Comparison of ENCODE assay signal across 17 mouse cellular contexts in genomic region chr1:136455756-136456585, GRCm38 (mm10). TPM values are rescaled to one million over a fixed set of nuclear protein-coding genes. Genes with fewer than 3 reads are reported as not detected.
DNase-seq lines count a peak whose midpoint lies in the region; ATAC-seq and TF ChIP-seq lines count a peak whose summit lies in the region.
"Had no signal": no experiment of that assay in that cellular context is flagged by ENCODE, and none has a peak within 500 bp of the region (broad histone marks: within the 10 kb centered on the region; RNA-seq: fewer than 3 reads in every experiment).

No protein-coding gene starts in this region.

- H3K9ac ChIP-seq in hindbrain, postnatal 0 days (replicated peaks; ENCODE audit: low read length): no peak overlapping the region
- no peak overlapping the region for H3K9ac ChIP-seq in hindbrain, embryonic 12.5 days
- H3K9ac ChIP-seq in midbrain, postnatal 0 days (replicated peaks; ENCODE audit: low read length, poor library complexity, severe bottlenecking): no peak overlapping the region
- no peak overlapping the region for H3K9ac ChIP-seq in midbrain, embryonic 16.5 days (ENCODE audit: low read depth, low read length)
- H3K9ac ChIP-seq: embryonic facial prominence, embryonic 13.5 days had no signal

- ATAC-seq in cerebellum, adult (ENCODE audit: insufficient number of reproducible peaks, low FRiP score, low TSS enrichment): no peak
- ATAC-seq in hindbrain, postnatal 0 days: peak; percentile 77
- no peak for ATAC-seq in hindbrain, embryonic 12.5 days (ENCODE audit: low FRiP score)
- ATAC-seq in midbrain, postnatal 0 days (ENCODE audit: low FRiP score): peak; percentile 23; the same call in 1 of the 2 replicates
- no peak for ATAC-seq in midbrain, embryonic 16.5 days
- ATAC-seq: intestine, embryonic 16.5 days had no signal

- no peaks in the 10 kb centered on the region for H3K9me3 ChIP-seq in hindbrain, postnatal 0 days (ENCODE audit: low read length)
- H3K9me3 ChIP-seq in hindbrain, embryonic 12.5 days (replicated peaks): no peaks in the 10 kb centered on the region
- no peaks in the 10 kb centered on the region for H3K9me3 ChIP-seq in midbrain, postnatal 0 days (ENCODE audit: low read length)
- no peaks in the 10 kb centered on the region for H3K9me3 ChIP-seq in midbrain, embryonic 16.5 days (replicated peaks; ENCODE audit: control insufficient read depth, low read length, poor library complexity, severe bottlenecking)
- H3K9me3 ChIP-seq: embryonic facial prominence, embryonic 13.5 days; limb, embryonic 10.5 days; liver, embryonic 15.5 days had no signal

- peak; percentile 19 for DNase-seq in cerebellum, adult 11-12 months
- DNase-seq in hindbrain, postnatal 0 days (ENCODE audit: low spot score): peak; percentile 74
- DNase-seq in midbrain, postnatal 0 days (ENCODE audit: low spot score): peak; percentile 53
- DNase-seq in testis, postnatal 14 days (ENCODE audit: low spot score): no peak
- DNase-seq: adrenal gland, postnatal 10 days; heart, adult 18-20 months; kidney, postnatal 36 days had no signal

- H3K27me3 ChIP-seq in hindbrain, postnatal 0 days (ENCODE audit: insufficient read depth, low read length): no peaks in the 10 kb centered on the region; the same call in 1 of the 2 replicates
- H3K27me3 ChIP-seq in hindbrain, embryonic 12.5 days: no peaks in the 10 kb centered on the region
- no peaks in the 10 kb centered on the region for H3K27me3 ChIP-seq in midbrain, postnatal 0 days (ENCODE audit: insufficient read depth, low read length)
- no peaks in the 10 kb centered on the region for H3K27me3 ChIP-seq in midbrain, embryonic 16.5 days (ENCODE audit: control insufficient read depth, insufficient read depth, low read depth, low read length)
- no peaks in the 10 kb centered on the region for H3K27me3 ChIP-seq in myocyte (ENCODE audit: control insufficient read depth, insufficient read depth, insufficient read length)
- H3K27me3 ChIP-seq: embryonic facial prominence, embryonic 13.5 days had no signal

- no peak overlapping the region for H3K4me2 ChIP-seq in hindbrain, postnatal 0 days (ENCODE audit: low read depth, low read length)
- no peak overlapping the region for H3K4me2 ChIP-seq in hindbrain, embryonic 12.5 days (replicated peaks)
- no peak overlapping the region for H3K4me2 ChIP-seq in midbrain, postnatal 0 days (ENCODE audit: low read depth, low read length, poor library complexity, severe bottlenecking)
- no peak overlapping the region for H3K4me2 ChIP-seq in midbrain, embryonic 16.5 days (ENCODE audit: low read length)
- peak overlapping the region; percentile 24 for H3K4me2 ChIP-seq in myocyte (ENCODE audit: low read depth)
- H3K4me2 ChIP-seq: embryonic facial prominence, embryonic 13.5 days; liver, embryonic 15.5 days had no signal

- no peak for TF ChIP-seq POLR2A in myocyte (IDR thresholded peaks at IDR 0.05; ENCODE audit: insufficient read length, low read depth)

- H3K4me1 ChIP-seq in hindbrain, postnatal 0 days (ENCODE audit: insufficient read depth, low read length): no peaks in the 10 kb centered on the region
- H3K4me1 ChIP-seq in hindbrain, embryonic 12.5 days: 0 out of 2 replicates have a peak, but pooled peaks cover 4% of the 10 kb centered on the region
- H3K4me1 ChIP-seq in midbrain, postnatal 0 days (ENCODE audit: insufficient read depth, low read length): no peaks in the 10 kb centered on the region
- H3K4me1 ChIP-seq in midbrain, embryonic 16.5 days (ENCODE audit: control insufficient read depth, insufficient read depth, low read length): no peaks in the 10 kb centered on the region
- H3K4me1 ChIP-seq: megakaryocyte, embryonic 14.5 days had no signal

- no peaks in the 10 kb centered on the region for H3K36me3 ChIP-seq in hindbrain, postnatal 0 days (ENCODE audit: insufficient read depth, low read length)
- H3K36me3 ChIP-seq in hindbrain, embryonic 12.5 days: no peaks in the 10 kb centered on the region
- no peaks in the 10 kb centered on the region for H3K36me3 ChIP-seq in midbrain, postnatal 0 days (ENCODE audit: insufficient read depth, low read length)
- H3K36me3 ChIP-seq in midbrain, embryonic 16.5 days (ENCODE audit: control insufficient read depth, insufficient read depth, low read length): no peaks in the 10 kb centered on the region
- no peaks in the 10 kb centered on the region for H3K36me3 ChIP-seq in myocyte (ENCODE audit: control insufficient read depth, insufficient read depth)
- H3K36me3 ChIP-seq: embryonic facial prominence, embryonic 13.5 days; limb, embryonic 10.5 days; liver, embryonic 15.5 days had no signal

- TF ChIP-seq CTCF in hindbrain, postnatal 0 days (IDR thresholded peaks at IDR 0.05; ENCODE audit: low read depth): peak; percentile 16; the same call in 1 of the 2 replicates
- no peak for TF ChIP-seq CTCF in midbrain, postnatal 0 days (IDR thresholded peaks at IDR 0.05)

- no peak overlapping the region; the same call in 1 of the 2 replicates for H3K27ac ChIP-seq in hindbrain, postnatal 0 days
- H3K27ac ChIP-seq in hindbrain, embryonic 12.5 days: no peak overlapping the region
- no peak overlapping the region for H3K27ac ChIP-seq in midbrain, postnatal 0 days (ENCODE audit: low read depth, low read length)
- H3K27ac ChIP-seq in midbrain, embryonic 16.5 days (ENCODE audit: low read length): no peak overlapping the region
- H3K27ac ChIP-seq: embryonic facial prominence, embryonic 13.5 days; limb, embryonic 10.5 days; liver, embryonic 15.5 days; stomach, postnatal 0 days had no signal

- no peak overlapping the region for H3ac ChIP-seq in myocyte (ENCODE audit: control insufficient read depth, insufficient read length)

- 62% methylated on average over 17 of the region's 17 CpGs for WGBS in hindbrain, postnatal 0 days
- 78% methylated on average over 17 of the region's 17 CpGs for WGBS in hindbrain, embryonic 12.5 days
- WGBS in midbrain, postnatal 0 days: 76% methylated on average over 17 of the region's 17 CpGs
- WGBS in midbrain, embryonic 16.5 days: 80% methylated on average over 17 of the region's 17 CpGs

- no peak overlapping the region for H3K4me3 ChIP-seq in hindbrain, postnatal 0 days (ENCODE audit: low read length)
- no peak overlapping the region for H3K4me3 ChIP-seq in hindbrain, embryonic 12.5 days
- no peak overlapping the region for H3K4me3 ChIP-seq in midbrain, postnatal 0 days (ENCODE audit: low read depth, low read length)
- H3K4me3 ChIP-seq in midbrain, embryonic 16.5 days (ENCODE audit: low read depth, low read length): no peak overlapping the region
- H3K4me3 ChIP-seq in myocyte: no peak overlapping the region
- H3K4me3 ChIP-seq: embryonic facial prominence, embryonic 13.5 days; limb, embryonic 10.5 days; liver, embryonic 15.5 days; megakaryocyte, embryonic 14.5 days had no signal

- no peaks in the 10 kb centered on the region for H3K79me2 ChIP-seq in myocyte (ENCODE audit: control insufficient read depth, insufficient read depth)

TF ChIP-seq in myocyte, 11 proteins besides CTCF, POLR2A, EP300 and RAD21:
- TF ChIP-seq MYOD1 (IDR thresholded peaks at IDR 0.05; ENCODE audit: control insufficient read depth in 1 of 3, insufficient read length in 2 of 3, low read depth in 2 of 3) (no peak), CEBPB (IDR thresholded peaks at IDR 0.05; ENCODE audit: insufficient read depth, poor library complexity, severe bottlenecking) (no peak), E2F4 (IDR thresholded peaks at IDR 0.05; ENCODE audit: insufficient read depth) (no peak), SRF (IDR thresholded peaks at IDR 0.05; ENCODE audit: control insufficient read depth, insufficient read length, low read depth) (no peak), USF1 (IDR thresholded peaks at IDR 0.05; ENCODE audit: low read depth) (no peak), POLR2AphosphoS2 (IDR thresholded peaks at IDR 0.05; ENCODE audit: insufficient read length, low read depth) (no peak), MAX (IDR thresholded peaks at IDR 0.05; ENCODE audit: low read depth) (no peak), TCF3 (IDR thresholded peaks at IDR 0.05; ENCODE audit: insufficient read length, low read depth) (no peak)

RNA-seq across cellular contexts. Expression of gene Kif14, which starts 10.2 kb away (rescaled TPM):
- 1.3 and 3.4 TPM in 2 replicates for total RNA-seq in hindbrain, postnatal 0 days (2014; rRNA removed)
- polyA plus RNA-seq in hindbrain, postnatal 0 days (2015; fragmentation: Nextera tagmentation; extraction: Ambion mirVana): 1.1 and 1.3 TPM in 2 replicates
- polyA plus RNA-seq in hindbrain, embryonic 12.5 days (2016; fragmentation: Nextera tagmentation; extraction: Ambion mirVana): 5.3 and 6.4 TPM in 2 replicates
- total RNA-seq in midbrain, postnatal 0 days (2014; rRNA removed): 0.71 and 1.0 TPM in 2 replicates
- polyA plus RNA-seq in midbrain, postnatal 0 days (2015; fragmentation: Nextera tagmentation; extraction: Ambion mirVana): 0.28 and 0.72 TPM in 2 replicates
- polyA plus RNA-seq in midbrain, embryonic 16.5 days (2015; fragmentation: Nextera tagmentation; extraction: Ambion mirVana): 0.54 and 0.62 TPM in 2 replicates
- 1.9 TPM for polyA plus RNA-seq in myocyte (2012; fragmentation: generic; extraction: Trizol)

RNA-seq across cellular contexts. Expression of gene Ddx59, which starts 40.9 kb away (rescaled TPM):
- total RNA-seq in hindbrain, postnatal 0 days (2014; rRNA removed): 15.0 and 18.3 TPM in 2 replicates
- 15.8 and 16.8 TPM in 2 replicates for polyA plus RNA-seq in hindbrain, postnatal 0 days (2015; fragmentation: Nextera tagmentation; extraction: Ambion mirVana)
- polyA plus RNA-seq in hindbrain, embryonic 12.5 days (2016; fragmentation: Nextera tagmentation; extraction: Ambion mirVana): 17.5 and 18.2 TPM in 2 replicates
- total RNA-seq in midbrain, postnatal 0 days (2014; rRNA removed): 12.4 and 17.5 TPM in 2 replicates
- 15.3 and 17.0 TPM in 2 replicates for polyA plus RNA-seq in midbrain, postnatal 0 days (2015; fragmentation: Nextera tagmentation; extraction: Ambion mirVana)
- 14.5 and 16.0 TPM in 2 replicates for polyA plus RNA-seq in midbrain, embryonic 16.5 days (2015; fragmentation: Nextera tagmentation; extraction: Ambion mirVana)
- polyA plus RNA-seq in myocyte (2012; fragmentation: generic; extraction: Trizol): 8.0 TPM

Comparison
In these comparisons a context has a peak if more than half of its experiments do, and no peak if none do; other contexts are left out.
1. ATAC-seq: peak in hindbrain, postnatal 0 days (single experiment) and midbrain, postnatal 0 days (single experiment); none in cerebellum, adult (single experiment), hindbrain, embryonic 12.5 days (single experiment) and midbrain, embryonic 16.5 days (single experiment).